Mouse (Mus musculus): ENCODE data around the gene Togaram2.
"Not testable (repeated sequence)": the region's sequence is repeated elsewhere in the genome, so short reads cannot be mapped to it uniquely, and the experiment has no call there.

The Togaram2 gene

GRCm38 (mm10) chr17:71730655-71731054 lies 57.6 kb downstream of the Togaram2 start:
- no peak for DNase-seq (ENCODE audit: low read depth, low spot score)

DNA sequence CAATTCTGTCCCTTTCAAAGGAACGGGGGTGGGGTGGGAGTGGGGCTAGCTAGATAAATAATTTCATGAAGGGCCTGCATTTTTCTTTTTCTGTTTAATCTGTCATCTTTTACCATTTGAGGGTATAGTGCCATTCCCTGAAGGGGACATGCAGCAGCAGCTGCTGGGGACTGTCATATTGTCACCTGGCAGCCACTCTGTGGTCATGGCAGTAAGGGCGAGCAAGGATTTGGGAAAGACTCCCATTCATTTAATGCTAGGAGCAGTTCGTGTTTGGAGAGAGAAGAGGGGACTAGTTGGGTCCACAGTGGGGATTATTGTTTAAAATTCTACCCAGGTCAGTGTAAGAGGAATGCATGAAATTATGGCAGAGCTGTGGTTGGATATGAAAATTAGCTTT lies 63.4 kb downstream of the Togaram2 start:
- DNase-seq (ENCODE audit: low read depth, low spot score) = no peak

DNA sequence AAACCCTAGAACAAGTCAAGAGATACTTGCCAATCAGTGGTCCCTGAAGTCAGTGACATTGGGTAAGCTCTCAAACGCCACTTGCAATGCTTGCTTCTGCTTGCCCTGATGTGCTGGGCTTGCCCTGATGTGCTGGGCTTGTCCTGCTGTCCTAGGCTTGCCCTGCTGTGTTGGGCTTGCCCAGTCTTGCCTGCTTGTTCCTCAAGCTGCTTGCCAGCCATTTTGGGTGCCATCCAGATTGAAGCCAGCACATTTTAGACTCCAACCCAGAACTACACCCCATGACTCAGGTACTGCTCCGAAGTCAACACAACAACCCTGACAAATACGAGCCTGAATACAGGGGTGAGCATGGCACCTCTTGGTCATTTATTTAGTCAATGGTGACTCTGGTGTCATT lies 69.1 kb downstream of the Togaram2 start:
- no peak for DNase-seq (ENCODE audit: low read depth, low spot score)

GRCm38 (mm10) chr17:71742935-71743334 lies 69.9 kb downstream of the Togaram2 start:
- DNase-seq (ENCODE audit: low read depth, low spot score) = no peak

DNA sequence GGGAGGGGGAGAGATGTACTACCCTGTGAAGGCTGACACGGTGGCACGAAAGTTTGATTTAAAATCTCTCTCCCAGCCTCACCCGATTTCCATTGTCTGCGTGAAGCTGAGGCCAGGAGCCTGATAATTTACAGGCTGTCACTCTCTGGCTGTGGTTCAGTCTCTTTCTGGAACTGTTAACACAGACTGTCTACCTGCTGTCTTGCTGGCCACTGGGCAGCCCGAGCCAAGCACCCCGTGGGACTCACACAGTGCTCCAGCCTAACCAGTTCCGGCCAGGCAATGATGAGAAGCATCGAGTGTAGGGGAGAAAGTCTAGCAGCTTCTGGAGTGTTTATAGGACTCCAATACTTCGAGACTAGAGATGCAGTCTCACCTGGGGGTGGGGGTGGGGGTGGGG lies 73.1 kb downstream of the Togaram2 start:
- no peak for DNase-seq (ENCODE audit: low read depth, low spot score)

- DNase-seq (ENCODE audit: low read depth, low spot score) = no peak
Measured at GRCm38 (mm10) chr17:71747561-71747960, 74.5 kb downstream of the Togaram2 start.

GRCm38 (mm10) chr17:71749616-71750168 lies 76.6 kb downstream of the Togaram2 start:
- no peak for DNase-seq (ENCODE audit: low read depth, low spot score)

- peak; percentile 69 for DNase-seq (ENCODE audit: low read depth, low spot score)
Measured at GRCm38 (mm10) chr17:71752831-71753230, 79.8 kb downstream of the Togaram2 start, which contains the start of gene Pcare. Gene Pcare, minus strand, starts transcription at chr17:71752894.

DNA sequence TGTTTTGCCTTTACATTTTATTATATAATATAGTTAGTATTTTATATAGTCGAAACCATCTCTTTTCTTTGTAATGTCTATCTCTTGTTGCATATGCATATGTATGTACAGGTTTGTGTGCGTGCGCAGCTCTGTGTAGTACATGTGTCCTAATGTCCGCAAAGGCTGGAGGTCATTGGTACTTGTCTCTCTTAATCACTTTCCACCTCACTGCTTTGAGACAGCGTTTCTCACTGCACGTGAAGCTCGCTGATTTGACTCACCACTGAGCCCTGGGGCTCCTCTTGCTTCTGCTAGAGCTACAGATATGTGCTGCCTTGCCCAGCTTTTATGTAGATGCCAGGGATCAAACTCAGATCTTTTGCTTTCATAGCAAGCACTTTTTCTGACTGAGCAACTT lies 87.5 kb downstream of the Togaram2 start:
- no peak for DNase-seq (ENCODE audit: low read depth, low spot score)

DNA sequence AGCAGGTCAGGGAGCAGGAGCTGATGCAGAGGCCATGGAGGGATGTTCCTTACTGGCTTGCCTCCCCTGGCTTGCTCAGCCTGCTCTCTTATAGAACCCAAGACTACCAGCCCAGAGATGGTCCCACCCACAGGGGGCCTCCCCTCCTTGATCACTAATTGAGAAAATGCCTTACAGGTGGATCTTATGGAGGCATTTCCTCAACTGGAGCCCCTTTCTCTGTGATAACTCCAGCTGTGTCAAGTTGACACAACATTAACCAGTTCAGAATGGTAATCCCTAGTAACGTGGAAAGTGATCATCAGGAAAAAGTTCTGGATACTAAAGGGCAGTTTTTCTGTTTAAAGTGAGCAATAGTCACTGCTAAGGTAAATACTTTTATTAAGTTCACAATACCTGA lies 95.1 kb downstream of the Togaram2 start, which contains the start of gene Clip4:
TSS of gene Clip4 (plus strand) at position 301 of the 400 bp plus-strand sequence.
- DNase-seq (ENCODE audit: low read depth, low spot score) = not testable (repeated sequence)

DNA sequence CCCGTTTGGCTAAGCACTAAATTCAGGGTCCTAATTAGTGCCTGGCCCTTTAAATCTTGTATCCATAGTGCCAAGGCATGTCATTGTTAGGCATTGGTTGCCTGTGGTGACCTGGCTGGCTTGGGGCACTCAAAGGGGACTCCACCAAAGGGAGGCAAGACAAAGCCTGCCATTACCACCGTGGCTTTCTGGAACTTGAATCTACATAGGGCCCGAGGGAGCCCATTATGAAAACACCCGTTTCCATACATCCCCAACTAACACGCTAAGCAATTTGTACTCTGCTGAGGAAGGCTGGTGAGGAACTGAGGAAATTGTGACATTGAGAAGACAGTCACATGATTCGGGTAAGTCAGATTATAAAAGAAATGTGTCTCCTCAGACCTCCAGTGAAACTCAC lies 96.5 kb downstream of the Togaram2 start:
- no peak for DNase-seq (ENCODE audit: low read depth, low spot score)

- DNase-seq (ENCODE audit: low read depth, low spot score) = no peak
Measured at GRCm38 (mm10) chr17:71770696-71771095, 97.6 kb downstream of the Togaram2 start.

DNA sequence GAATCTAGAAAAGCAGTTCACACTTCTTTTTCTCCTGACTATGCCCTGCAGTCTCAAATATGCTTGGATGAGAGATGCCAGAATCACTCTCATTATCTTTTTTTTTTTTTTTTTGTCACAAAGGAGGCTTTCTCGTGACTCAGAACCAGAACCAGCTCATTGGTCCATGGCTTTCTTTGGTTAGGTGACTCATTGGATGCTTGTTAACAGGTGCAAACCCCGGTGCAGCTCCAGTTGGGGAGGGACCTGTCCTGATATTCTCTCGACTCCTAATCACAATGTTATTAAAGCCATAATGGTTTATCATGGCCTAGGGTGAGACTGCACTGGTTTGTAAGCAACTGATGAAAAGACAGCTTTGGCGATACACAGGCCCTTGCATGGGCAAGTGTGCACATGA lies 101.1 kb downstream of the Togaram2 start:
- no peak for DNase-seq (ENCODE audit: low read depth, low spot score)

- DNase-seq (ENCODE audit: low read depth, low spot score) = no peak
Measured at GRCm38 (mm10) chr17:71775279-71775678, 102.2 kb downstream of the Togaram2 start.

- no peak for DNase-seq (ENCODE audit: low read depth, low spot score)
Measured at GRCm38 (mm10) chr17:71778696-71779095, 105.6 kb downstream of the Togaram2 start.
